Mouse (Mus musculus) thymus, adult 2 months (tissue): Measurements from ENCODE around the gene Fosl1.

Experiments used
- CTCF ChIP-seq: fragments of 200-500 bp; IDR thresholded peaks from 2 replicates; pipeline ENCODE4 v1.5.1; 2012; ENCODE audit warnings: mild to moderate bottlenecking, control low read depth, low read length, moderate library complexity, borderline replicate concordance; ENCODE audit not compliant: control insufficient read depth, poor library complexity, insufficient read depth; ENCODE audit errors: extremely low read depth
- POLR2A ChIP-seq: fragments of 200-500 bp; IDR thresholded peaks from 2 replicates; pipeline ENCODE4 v1.6.1; 2012; ENCODE audit warnings: mild to moderate bottlenecking, low read length, control low read depth, moderate library complexity; ENCODE audit not compliant: control insufficient read depth, poor library complexity, insufficient read depth; ENCODE audit errors: extremely low read depth

DNA sequence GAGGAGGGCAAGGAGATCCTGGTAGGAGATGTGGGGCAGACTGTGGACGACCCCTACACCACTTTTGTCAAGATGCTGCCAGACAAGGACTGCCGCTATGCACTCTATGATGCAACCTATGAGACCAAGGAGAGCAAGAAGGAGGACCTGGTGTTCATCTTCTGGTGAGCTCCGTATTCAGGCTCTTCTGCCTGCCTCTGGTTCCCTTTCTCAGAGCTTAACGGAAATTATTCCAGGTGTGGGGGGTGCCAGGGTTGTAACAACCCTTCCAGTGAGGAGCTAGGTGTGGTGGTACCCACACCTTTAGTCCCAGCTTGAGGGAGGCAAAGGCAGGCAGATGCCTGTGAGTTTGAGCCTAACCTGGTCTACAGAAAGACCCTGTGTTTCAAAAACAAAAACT, 45.3 kb downstream of the Fosl1 start:
- TF ChIP-seq CTCF (no peak), POLR2A (no peak)
